Mouse (Mus musculus) hindbrain, embryonic 14.5 days (tissue): Measurements from ENCODE around the gene Gm3248. TPM values are rescaled to one million over a fixed set of nuclear protein-coding genes. Genes with fewer than 3 reads are reported as not detected.

ENCODE experiments used
- polyA plus RNA-seq: library from polyadenylated mRNA; unstranded; fragments of >200 nt; fragmentation: Nextera tagmentation; extraction: Ambion mirVana; gene quantifications from 2 replicates; pipeline ENCODE4 v1.2.1, GENCODE M21; 2014

Gene Gm3248
- polyA plus RNA-seq, 1 experiment from 2014 or later = 4.1 TPM

Other genes starting within 250 kb of the Gm3248 start
- gene Gm3373, start 220.2 kb downstream of the Gm3248 start, polyA plus RNA-seq = 1.8 and 2.2 TPM in 2 replicates
- gene Gm3383, start 153.8 kb downstream of the Gm3248 start, polyA plus RNA-seq = 5.2 TPM in 2 replicates
- gene Gm3424, start 131.4 kb downstream of the Gm3248 start, polyA plus RNA-seq = not detected in 2 replicates
- gene Gm8237, start 81.4 kb downstream of the Gm3248 start, polyA plus RNA-seq = 1.3 and 1.5 TPM in 2 replicates
- not detected in 2 replicates for gene Gm3453, start 17.4 kb upstream of the Gm3248 start, polyA plus RNA-seq
- not detected in 2 replicates for gene Gm6337, start 96.5 kb upstream of the Gm3248 start, polyA plus RNA-seq
- gene Gm8206, start 132.2 kb upstream of the Gm3248 start, polyA plus RNA-seq = 6.0 and 7.4 TPM in 2 replicates
- gene Gm3468, start 146.9 kb upstream of the Gm3248 start, polyA plus RNA-seq = 6.2 and 6.4 TPM in 2 replicates
- not detected in 2 replicates for gene Gm3476, start 164.1 kb upstream of the Gm3248 start, polyA plus RNA-seq